8 mouse cellular contexts compared by ENCODE assay signal in the genomic region with DNA sequence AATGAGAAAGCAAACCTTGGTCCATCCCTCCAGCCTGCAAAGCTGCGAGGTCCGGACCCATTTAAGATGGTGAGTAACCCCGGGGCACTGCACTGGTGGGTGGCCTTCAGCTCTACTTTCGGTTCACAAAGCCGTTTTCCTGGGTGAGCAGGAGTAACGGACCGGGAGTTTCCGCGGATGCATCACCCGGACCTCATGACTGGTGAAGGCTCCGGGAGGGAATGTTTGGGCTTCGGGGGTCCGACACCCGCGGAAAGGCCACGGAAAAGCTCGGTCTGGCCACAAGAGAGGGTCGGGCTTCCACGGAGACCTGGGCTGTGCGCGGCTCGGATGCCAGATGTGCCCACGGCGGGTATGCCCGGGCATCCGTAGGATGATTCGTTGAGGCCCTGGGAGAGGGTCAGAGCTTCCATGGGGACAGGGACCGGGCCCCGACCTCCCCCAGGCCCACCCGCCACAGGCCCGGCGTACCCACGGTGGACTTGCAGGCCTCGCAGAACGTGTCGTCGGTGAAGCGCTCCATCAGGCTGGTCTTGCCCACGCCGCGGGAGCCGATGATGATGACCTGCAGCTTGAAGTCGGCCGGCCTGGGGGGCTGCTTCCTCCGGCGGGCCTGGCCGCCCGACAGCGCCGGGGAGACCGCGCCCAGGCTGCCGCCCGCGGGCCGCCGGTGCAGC. TPM values are rescaled to one million over a fixed set of nuclear protein-coding genes. Genes with fewer than 3 reads are reported as not detected.
A peak's percentile ranks its signal among the peaks of the same experiment; 100 is the strongest.
DNase-seq lines count a peak whose midpoint lies in the region; ATAC-seq and TF ChIP-seq lines count a peak whose summit lies in the region.

No protein-coding gene starts in this region.

- peak overlapping the region; percentile 21; the same call in 1 of the 2 replicates for H3K27ac ChIP-seq in cerebellum, adult 2 months (ENCODE audit: insufficient read depth, low read length)
- H3K27ac ChIP-seq in kidney, adult 2 months (ENCODE audit: insufficient read depth, low read depth, low read length) = no peak overlapping the region
- H3K27ac ChIP-seq in lung, postnatal 0 days (ENCODE audit: low read length) = peak overlapping the region; percentile 66
- peak overlapping the region; percentile 30; the same call in 1 of the 2 replicates for H3K27ac ChIP-seq in spleen, adult 2 months (ENCODE audit: insufficient read depth, low read length)

- peak; percentile 32 for ATAC-seq in lung, postnatal 0 days

- WGBS in cerebellum, adult 2 months = under 1% methylated on average over 57 of the region's 57 CpGs
- under 1% methylated on average over 57 of the region's 57 CpGs for WGBS in kidney, adult 2 months
- 3% methylated on average over 43 of the region's 57 CpGs for WGBS in lung, postnatal 0 days
- WGBS in spleen, adult 2 months = under 1% methylated on average over 52 of the region's 57 CpGs

- TF ChIP-seq CTCF in cerebellum, adult 2 months (IDR thresholded peaks at IDR 0.05; ENCODE audit: borderline replicate concordance, insufficient read depth, low read depth, low read length) = no peak
- TF ChIP-seq CTCF in brain, embryonic 14.5 days (IDR thresholded peaks at IDR 0.05; ENCODE audit: borderline replicate concordance, extremely low read depth, insufficient read depth, insufficient read length) = no peak
- no peak for TF ChIP-seq CTCF in kidney, adult 2 months (conservative IDR thresholded peaks at IDR 0.05; ENCODE audit: insufficient read depth, insufficient read length, low read depth, low read length)
- TF ChIP-seq CTCF in lung, postnatal 0 days (IDR thresholded peaks at IDR 0.05) = no peak
- no peak for TF ChIP-seq CTCF in spleen, adult 2 months (IDR thresholded peaks at IDR 0.05; ENCODE audit: extremely low read depth, insufficient read depth, insufficient read length, insufficient replicate concordance)

- peak overlapping the region; percentile 92 for H3K9ac ChIP-seq in lung, postnatal 0 days (replicated peaks; ENCODE audit: low read depth)

- peak overlapping the region; percentile 72 for H3K4me2 ChIP-seq in lung, postnatal 0 days (replicated peaks; ENCODE audit: low read depth, low read length)

- TF ChIP-seq POLR2A in cerebellum, adult 2 months (IDR thresholded peaks at IDR 0.05; ENCODE audit: borderline replicate concordance, insufficient read depth, low read length) = no peak
- no peak for TF ChIP-seq POLR2A in brain, embryonic 14.5 days (IDR thresholded peaks at IDR 0.05; ENCODE audit: borderline replicate concordance, extremely low read depth, insufficient read depth, insufficient read length, poor library complexity, severe bottlenecking)
- TF ChIP-seq POLR2A in kidney, adult 2 months (IDR thresholded peaks at IDR 0.05; ENCODE audit: low read depth, low read length) = no peak
- no peak for TF ChIP-seq POLR2A in spleen, adult 2 months (IDR thresholded peaks at IDR 0.05; ENCODE audit: low read depth, low read length)

- H3K4me3 ChIP-seq in cerebellum, adult 2 months (replicated peaks; ENCODE audit: insufficient read depth, low read depth, low read length) = peak overlapping the region; percentile 81
- H3K4me3 ChIP-seq in kidney, adult 2 months (ENCODE audit: insufficient read depth, low read depth, low read length) = peak overlapping the region; percentile 97
- peak overlapping the region; percentile 97 for H3K4me3 ChIP-seq in lung, postnatal 0 days (ENCODE audit: low read depth, low read length)
- H3K4me3 ChIP-seq in spleen, adult 2 months (ENCODE audit: extremely low read depth, insufficient read depth, insufficient read length) = peak overlapping the region; percentile 96

- H3K9me3 ChIP-seq in lung, postnatal 0 days (ENCODE audit: low read length) = no peaks in the 10 kb centered on the region

- peak in 1 of 2 experiments; percentile 49 for DNase-seq in cerebellum, adult 2 months
- DNase-seq in cerebellum, postnatal 25 days = no peak
- peak; percentile 51 for DNase-seq in CD4-positive helper T cell, adult 2 months (ENCODE audit: low read depth, low spot score)
- peak; percentile 56 for DNase-seq in brain, embryonic 14.5 days (ENCODE audit: low read depth)
- DNase-seq in gastrocnemius, postnatal 10 days = peak; percentile 30
- peak; percentile 36 for DNase-seq in kidney, adult 2 months
- peak; percentile 45 for DNase-seq in lung, postnatal 0 days (ENCODE audit: low spot score)
- peak in 1 of 2 experiments; percentile 17 for DNase-seq in spleen, adult 2 months (ENCODE audit: low read depth in 1 of 2, low spot score in 2 of 2)

- H3K27me3 ChIP-seq in cerebellum, adult 2 months (ENCODE audit: control insufficient read depth, insufficient read depth, low read length) = no peaks in the 10 kb centered on the region
- no peaks in the 10 kb centered on the region for H3K27me3 ChIP-seq in kidney, adult 2 months (replicated peaks; ENCODE audit: control insufficient read depth, insufficient read depth, low read length)
- no peaks in the 10 kb centered on the region for H3K27me3 ChIP-seq in lung, postnatal 0 days (replicated peaks; ENCODE audit: insufficient read depth, low read length)
- H3K27me3 ChIP-seq in spleen, adult 2 months (ENCODE audit: control insufficient read depth, insufficient read depth, low read length) = no peaks in the 10 kb centered on the region

- no peaks in the 10 kb centered on the region for H3K36me3 ChIP-seq in kidney, adult 2 months (ENCODE audit: control insufficient read depth, insufficient read depth, low read length)
- H3K36me3 ChIP-seq in lung, postnatal 0 days (ENCODE audit: insufficient read depth, low read length) = no peaks in the 10 kb centered on the region
- no peaks in the 10 kb centered on the region for H3K36me3 ChIP-seq in spleen, adult 2 months (ENCODE audit: control insufficient read depth, insufficient read depth, low read length)

- H3K4me1 ChIP-seq in cerebellum, adult 2 months (ENCODE audit: control insufficient read depth, insufficient read depth, low read length) = peaks cover 10% of the 10 kb centered on the region
- H3K4me1 ChIP-seq in kidney, adult 2 months (ENCODE audit: control insufficient read depth, insufficient read depth, low read length) = peaks cover 6% of the 10 kb centered on the region
- peaks cover 9% of the 10 kb centered on the region; the same call in 1 of the 2 replicates for H3K4me1 ChIP-seq in lung, postnatal 0 days (ENCODE audit: insufficient read depth, low read depth, low read length)
- peaks cover 7% of the 10 kb centered on the region for H3K4me1 ChIP-seq in spleen, adult 2 months (ENCODE audit: control insufficient read depth, insufficient read depth, insufficient read length)

- TF ChIP-seq EP300 in lung, postnatal 0 days (IDR thresholded peaks at IDR 0.05) = no peak

RNA-seq across cellular contexts. Expression of a gene that starts 0.5 kb away (rescaled TPM):
- 107 and 110 TPM in 2 replicates for polyA plus RNA-seq in cerebellum, adult 2 months (2012; rRNA removed)
- polyA plus RNA-seq in brain, embryonic 14.5 days (2012; rRNA removed) = 98.7 and 107 TPM in 2 replicates
- 100 to 1,000 TPM in 1 of 2 experiments, 10 to 100 TPM in 1; 98.4 to 111 TPM for total RNA-seq in gastrocnemius, postnatal 10 days (2021)
- 22.9 and 24.9 TPM in 2 replicates for polyA plus RNA-seq in kidney, adult 2 months (2012; rRNA removed)
- polyA plus RNA-seq in lung, postnatal 0 days (2015; fragmentation: Nextera tagmentation; extraction: Ambion mirVana) = 70.8 and 72.8 TPM in 2 replicates
- 22.3 and 22.7 TPM in 2 replicates for polyA plus RNA-seq in spleen, adult 2 months (2012; rRNA removed)

Comparison
In these comparisons a context has a peak if more than half of its experiments do, and no peak if none do; other contexts are left out.
1. DNase-seq: peak in CD4-positive helper T cell, adult 2 months (single experiment), brain, embryonic 14.5 days (single experiment), gastrocnemius, postnatal 10 days (single experiment), kidney, adult 2 months (single experiment) and lung, postnatal 0 days (single experiment); none in cerebellum, postnatal 25 days (0 of 2).
2. Peak in every context shown above with its lines, with median percentiles within 50 percentile points of each other: H3K4me3 ChIP-seq.